Mouse (Mus musculus): ENCODE measurements at regions not wholly inside any gene's neighbourhood (a gene's known extent, or its start where the extent isn't known, plus 50 kb on each side); places are given as distances from the start of the nearest gene placed in this dataset.

GRCm38 (mm10) chr5:45269391-45269790, 180.6 kb downstream of the Qdpr start:
- DNase-seq, result no peak

- DNase-seq, result no peak
Observed at GRCm38 (mm10) chr5:45266914-45267313, 183.1 kb downstream of the Qdpr start.

- DNase-seq, result no peak
Observed at GRCm38 (mm10) chr5:45258486-45258885, 191.6 kb downstream of the Qdpr start.

GRCm38 (mm10) chr5:45256256-45256999, 193.6 kb downstream of the Qdpr start:
- DNase-seq, result no peak

GRCm38 (mm10) chr5:45231856-45232255, 218.2 kb downstream of the Qdpr start:
- DNase-seq, result no peak

GRCm38 (mm10) chr5:45230097-45230496, 219.9 kb downstream of the Qdpr start:
- DNase-seq, result no peak

GRCm38 (mm10) chr5:45229477-45229876, 220.6 kb downstream of the Qdpr start:
- DNase-seq, result no peak

- DNase-seq, result no peak
Observed at GRCm38 (mm10) chr5:45228226-45228927, 221.7 kb downstream of the Qdpr start.

- peak; percentile 17 to 24 for DNase-seq
Observed at GRCm38 (mm10) chr5:45220272-45220916, 229.6 kb downstream of the Qdpr start.

GRCm38 (mm10) chr5:45219558-45219957, 230.5 kb downstream of the Qdpr start:
- no peak for DNase-seq

- DNase-seq, result no peak
Observed at GRCm38 (mm10) chr5:45219101-45219500, 230.9 kb downstream of the Qdpr start.

GRCm38 (mm10) chr5:45214475-45214874, 235.6 kb downstream of the Qdpr start:
- DNase-seq, result no peak

GRCm38 (mm10) chr5:45198408-45198807, 251.6 kb downstream of the Qdpr start:
- no peak for DNase-seq

GRCm38 (mm10) chr5:45196159-45196558, 253.9 kb downstream of the Qdpr start:
- DNase-seq, result no peak

- no peak for DNase-seq
Observed at GRCm38 (mm10) chr5:45192287-45192686, 257.7 kb downstream of the Qdpr start.

GRCm38 (mm10) chr5:45173035-45173755, 276.8 kb downstream of the Qdpr start:
- peak; percentile 10 to 27 for DNase-seq

GRCm38 (mm10) chr5:45159194-45159593, 290.8 kb downstream of the Qdpr start:
- no peak for DNase-seq

GRCm38 (mm10) chr5:45154936-45155335, 295.1 kb downstream of the Qdpr start:
- DNase-seq, result no peak

GRCm38 (mm10) chr5:45144186-45144585, 305.9 kb downstream of the Qdpr start:
- no peak for DNase-seq

- DNase-seq, result no peak
Observed at GRCm38 (mm10) chr5:45137198-45137973, 312.6 kb downstream of the Qdpr start.

- no peak for DNase-seq
Observed at GRCm38 (mm10) chr5:45136696-45137095, 313.3 kb downstream of the Qdpr start.

- DNase-seq, result no peak
Observed at GRCm38 (mm10) chr5:45127971-45128370, 322.1 kb downstream of the Qdpr start.
